Mouse (Mus musculus) R1 (cell line): ENCODE data around the gene Frmd4a.
"Not testable (repeated sequence)": the region's sequence is repeated elsewhere in the genome, so short reads cannot be mapped to it uniquely, and the experiment has no call there.

Experiments used
- DNase-seq: peaks from one replicate; pipeline ENCODE4 v3.0.0-alpha.2; 2018; ENCODE audit warnings: low read depth, low spot score

The Frmd4a gene

GRCm38 (mm10) chr2:4578291-4578690 is 560.8 kb downstream of the Frmd4a start:
- DNase-seq: no peak

DNA sequence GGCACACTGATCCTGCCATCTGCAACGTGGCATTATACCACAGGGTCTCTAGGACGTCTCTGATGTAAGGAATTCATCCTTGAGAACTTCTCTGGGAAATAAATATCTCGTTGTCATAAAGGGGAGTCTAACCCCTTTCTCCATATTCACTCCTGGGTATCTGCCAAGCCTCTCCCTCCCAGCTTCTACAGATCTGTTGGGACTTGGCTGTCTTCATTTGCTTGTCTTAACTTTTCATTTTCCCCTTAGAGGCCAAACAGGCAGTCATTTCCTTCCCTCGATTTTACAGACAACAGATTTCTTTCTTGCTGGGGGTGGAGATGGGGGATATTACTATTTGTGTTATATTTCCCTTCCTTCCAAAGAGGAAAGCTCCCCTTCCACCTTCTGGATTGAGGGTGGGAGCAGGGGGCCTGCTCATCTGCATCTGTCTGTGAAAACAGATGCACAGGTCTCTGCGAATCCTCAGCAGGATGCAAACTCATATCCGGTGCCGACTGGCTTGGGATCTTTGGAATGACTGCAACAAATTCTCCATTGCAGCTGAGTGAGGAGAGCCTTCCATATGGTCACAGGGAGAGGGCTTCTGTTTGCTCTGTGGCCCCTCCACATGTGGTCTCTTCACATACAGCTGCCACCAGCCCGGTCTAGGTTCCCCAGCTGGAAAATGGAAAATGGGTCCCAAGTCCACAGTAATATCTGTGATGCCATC is 562.0 kb downstream of the Frmd4a start:
- DNase-seq: peak; percentile 39

- peak; percentile 50 for DNase-seq
Observed at GRCm38 (mm10) chr2:4580666-4581065, 563.1 kb downstream of the Frmd4a start.

GRCm38 (mm10) chr2:4582930-4583329 is 565.4 kb downstream of the Frmd4a start:
- no peak for DNase-seq

- no peak for DNase-seq
Observed at GRCm38 (mm10) chr2:4584252-4584651, 566.7 kb downstream of the Frmd4a start.

DNA sequence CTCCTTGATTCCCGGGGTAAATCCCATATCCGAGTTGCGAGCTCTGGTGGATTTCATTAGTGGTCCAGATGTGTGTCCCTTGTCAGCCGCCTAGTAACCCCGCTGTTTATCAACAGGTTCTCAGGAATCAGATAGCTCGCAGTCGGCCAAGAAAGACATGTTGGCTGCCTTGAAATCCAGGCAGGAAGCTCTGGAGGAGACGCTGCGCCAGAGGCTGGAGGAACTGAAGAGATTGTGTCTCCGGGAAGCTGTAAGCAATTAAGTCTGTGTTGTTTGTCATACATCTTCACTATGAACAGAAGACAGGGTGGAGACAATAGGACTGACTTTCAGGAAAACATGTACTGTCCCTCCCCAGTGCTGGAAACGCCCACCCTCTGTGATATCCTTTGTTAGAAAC is 568.7 kb downstream of the Frmd4a start:
- DNase-seq: no peak

DNA sequence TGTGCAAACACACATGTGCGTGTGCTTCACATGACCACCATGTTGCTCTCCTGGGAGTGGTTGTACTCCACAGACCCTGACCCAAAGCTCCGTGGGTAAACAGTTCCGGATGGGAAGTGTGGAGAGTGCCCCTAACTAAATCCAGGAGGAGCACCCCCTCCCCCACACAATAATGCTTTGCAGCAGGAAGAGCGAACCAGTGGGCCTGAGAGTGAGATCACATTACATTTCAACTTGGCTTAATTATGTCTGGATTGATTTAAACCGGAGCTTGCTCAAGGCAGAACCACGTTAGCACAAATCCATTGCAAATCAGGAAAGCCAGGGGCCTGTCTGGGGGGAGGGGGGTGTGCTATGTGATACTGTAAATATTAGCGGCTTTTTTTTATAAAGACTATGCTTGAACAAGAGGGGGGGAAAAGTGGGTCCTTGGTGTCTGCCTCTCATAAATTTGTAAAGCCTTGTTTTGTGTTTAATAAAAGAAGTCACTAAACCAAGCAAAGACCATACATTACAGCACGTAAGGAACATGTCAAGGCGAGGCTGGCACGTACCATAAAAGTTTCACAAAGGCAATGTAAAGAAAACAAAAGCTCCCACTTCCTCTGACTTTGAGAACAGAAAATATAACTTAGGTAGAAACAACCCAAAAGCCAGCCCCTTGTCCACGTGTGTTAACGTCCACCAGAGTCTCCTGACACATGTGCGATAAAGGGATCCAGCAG is 570.3 kb downstream of the Frmd4a start:
- DNase-seq: no peak

DNA sequence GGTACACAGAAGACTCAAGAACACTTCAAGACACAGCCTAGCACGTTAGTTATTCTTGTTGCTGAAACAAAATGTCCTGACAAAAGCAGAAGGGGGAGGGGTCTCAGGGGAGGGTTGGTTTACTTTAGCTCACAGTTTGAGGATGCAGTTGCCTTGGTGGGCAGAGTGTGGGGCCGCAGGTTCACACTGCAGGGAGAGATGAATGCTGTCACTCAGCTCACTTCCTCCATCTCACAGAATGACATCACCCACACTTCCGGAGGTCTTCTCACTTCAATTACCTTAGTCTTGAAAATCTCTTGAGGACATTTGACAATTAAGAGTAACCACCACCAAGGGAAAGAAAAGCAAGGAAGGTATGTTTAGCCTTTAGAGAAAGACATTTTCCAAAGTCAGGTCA is 574.1 kb downstream of the Frmd4a start:
- DNase-seq: no peak

GRCm38 (mm10) chr2:4592666-4593065 is 575.1 kb downstream of the Frmd4a start:
- DNase-seq: no peak

GRCm38 (mm10) chr2:4593433-4593832 is 575.9 kb downstream of the Frmd4a start:
- peak; percentile 90 for DNase-seq

DNA sequence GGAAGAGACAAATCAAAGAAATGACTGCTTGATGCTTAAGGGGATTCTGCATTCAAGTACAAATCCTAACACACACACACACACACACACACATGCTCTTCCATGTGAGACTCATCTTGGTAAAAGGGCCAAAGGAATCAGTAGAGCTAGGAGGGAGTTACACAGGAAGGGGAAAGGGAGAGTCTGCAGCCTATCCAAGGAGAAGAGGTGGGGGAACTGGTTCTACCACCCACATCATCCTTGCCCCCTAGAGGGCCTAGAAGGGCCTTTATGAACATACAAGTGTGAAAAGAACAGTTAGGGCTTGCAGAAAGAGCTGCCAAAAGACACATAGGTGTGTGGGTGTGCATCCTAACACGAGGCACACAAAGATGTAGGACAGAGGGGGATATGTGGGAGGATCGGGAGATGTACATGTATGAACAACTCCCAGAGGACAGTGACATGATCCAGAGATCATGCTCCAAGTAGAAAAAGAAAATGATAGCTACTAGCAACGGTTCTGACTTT is 576.4 kb downstream of the Frmd4a start:
- no peak for DNase-seq

- peak; percentile 87 for DNase-seq
Observed at GRCm38 (mm10) chr2:4596992-4597391, 579.5 kb downstream of the Frmd4a start.

DNA sequence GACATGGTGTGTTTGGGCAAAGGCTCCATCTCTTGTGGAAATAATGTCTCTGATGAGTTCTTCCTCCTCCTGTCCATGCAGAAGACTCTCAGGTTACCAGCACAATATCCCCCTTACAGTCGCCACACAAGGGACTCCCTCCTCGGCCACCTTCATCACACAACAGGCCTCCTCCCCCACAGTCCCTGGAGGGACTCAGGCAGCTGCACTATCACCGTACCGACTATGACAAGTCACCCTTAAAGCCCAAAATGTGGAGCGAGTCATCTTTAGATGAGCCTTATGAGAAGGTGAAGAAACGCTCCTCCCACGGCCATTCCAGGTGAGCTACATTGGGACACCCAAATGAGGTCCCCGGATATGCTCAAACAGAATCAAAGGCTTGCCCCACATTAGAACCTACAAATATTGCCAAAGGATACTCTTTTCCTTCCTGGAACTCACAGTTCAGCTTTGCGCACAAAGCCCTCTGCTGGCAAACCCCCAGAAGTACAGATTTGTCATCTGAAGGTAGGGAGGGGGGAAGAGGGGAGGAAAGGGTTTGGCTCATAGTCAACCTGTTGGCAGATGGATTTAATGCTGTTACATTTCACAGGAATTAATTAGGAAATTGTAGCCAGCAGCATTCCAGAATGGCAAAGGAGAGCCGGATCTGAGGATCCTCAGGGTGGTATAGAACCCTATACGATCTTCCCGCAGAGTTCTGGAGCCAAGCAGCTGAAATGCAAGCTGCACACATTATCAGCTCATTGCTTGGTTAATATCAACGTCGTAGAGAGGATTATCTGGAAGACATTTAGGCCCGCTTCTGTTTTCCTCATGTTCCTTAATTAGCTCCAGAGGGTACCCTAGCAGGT is 583.7 kb downstream of the Frmd4a start:
- peak; percentile 74 for DNase-seq

GRCm38 (mm10) chr2:4603361-4603945 is 585.9 kb downstream of the Frmd4a start:
- DNase-seq: no peak

DNA sequence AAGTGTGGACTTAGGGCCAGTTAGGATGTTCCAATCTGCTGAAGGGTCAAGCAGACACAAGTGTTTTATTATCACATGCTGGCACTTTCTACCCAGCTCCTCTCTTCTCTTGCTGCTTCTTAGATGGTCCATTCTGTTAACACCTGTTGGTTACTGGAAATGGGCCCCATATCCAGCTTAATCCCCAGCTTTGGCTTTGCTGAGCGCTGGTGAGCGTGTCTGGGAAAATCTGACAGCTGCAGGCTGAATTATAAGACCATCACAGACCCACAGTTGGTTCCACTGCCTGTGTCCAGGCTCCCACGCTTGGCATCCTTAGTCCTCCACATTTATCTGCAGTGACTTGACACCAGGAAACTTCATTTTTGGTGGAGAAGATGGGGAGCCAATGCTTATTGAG is 589.0 kb downstream of the Frmd4a start:
- no peak for DNase-seq

DNA sequence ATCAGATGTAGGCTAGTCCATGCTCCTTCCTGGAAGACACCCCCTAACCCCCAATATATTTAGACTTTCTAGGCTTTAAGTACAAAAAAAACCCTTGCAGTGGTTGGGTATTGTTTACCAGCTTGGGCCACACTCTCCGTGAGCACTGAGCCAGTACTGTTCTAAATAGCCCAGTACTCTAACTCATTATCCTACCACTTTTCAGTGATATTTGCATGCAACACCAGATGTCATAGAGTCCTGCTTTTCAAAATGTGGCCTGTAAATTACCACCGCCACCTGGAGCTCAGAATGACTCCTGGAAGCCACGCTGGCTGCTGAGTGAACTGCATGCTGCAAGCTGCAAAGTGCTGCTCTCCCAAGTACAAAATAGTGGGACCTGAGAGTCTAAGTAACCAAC is 590.7 kb downstream of the Frmd4a start:
- DNase-seq: no peak

GRCm38 (mm10) chr2:4609433-4609832 is 591.9 kb downstream of the Frmd4a start:
- no peak for DNase-seq

DNA sequence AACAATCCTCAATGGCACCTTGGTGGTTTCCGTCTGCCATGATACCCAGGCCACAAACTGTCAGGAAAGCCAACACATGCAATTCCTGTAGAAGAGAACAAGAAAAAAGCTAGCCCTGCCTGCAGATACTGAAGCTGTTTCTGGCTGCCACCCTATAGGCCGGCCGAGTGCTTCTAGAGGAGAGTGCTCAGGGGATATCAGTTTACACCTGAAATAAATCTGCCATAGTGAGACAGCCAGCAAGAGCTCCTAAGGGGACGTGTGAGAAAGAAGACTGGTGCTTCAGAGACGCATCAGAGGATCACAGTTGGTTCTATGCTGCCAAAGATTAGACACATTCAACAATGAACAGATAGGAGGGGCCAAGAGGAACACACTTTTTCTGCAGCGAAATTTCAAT is 593.8 kb downstream of the Frmd4a start:
- DNase-seq: no peak

DNA sequence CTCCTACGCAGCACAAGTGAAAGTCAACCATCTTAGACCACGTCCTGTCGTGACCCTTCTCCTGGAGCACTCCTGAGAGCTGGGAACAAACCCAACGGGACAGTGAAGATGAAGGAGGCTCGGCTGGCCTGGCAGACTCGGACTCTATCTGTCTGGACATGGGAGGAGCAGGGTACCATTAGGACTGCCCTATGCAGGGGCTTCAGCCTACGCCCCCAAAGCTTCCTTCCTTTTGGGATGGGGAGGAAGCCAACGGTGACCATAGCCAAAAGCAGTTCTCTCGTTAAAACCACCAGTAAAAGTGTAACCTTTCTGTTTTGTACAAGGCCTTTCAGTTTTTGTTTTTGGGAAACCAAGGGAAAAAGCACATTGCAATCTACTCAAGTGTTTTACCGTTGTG is 594.2 kb downstream of the Frmd4a start:
- DNase-seq: no peak

- not testable (repeated sequence) for DNase-seq
Observed at GRCm38 (mm10) chr2:4614276-4614929, 596.9 kb downstream of the Frmd4a start.

- no peak for DNase-seq
Observed at GRCm38 (mm10) chr2:4615014-4615546, 597.6 kb downstream of the Frmd4a start.
